Mouse (Mus musculus): ENCODE measurements at regions not wholly inside any gene's neighbourhood (a gene's known extent, or its start where the extent isn't known, plus 50 kb on each side); places are given as distances from the start of the nearest gene placed in this dataset.

DNA sequence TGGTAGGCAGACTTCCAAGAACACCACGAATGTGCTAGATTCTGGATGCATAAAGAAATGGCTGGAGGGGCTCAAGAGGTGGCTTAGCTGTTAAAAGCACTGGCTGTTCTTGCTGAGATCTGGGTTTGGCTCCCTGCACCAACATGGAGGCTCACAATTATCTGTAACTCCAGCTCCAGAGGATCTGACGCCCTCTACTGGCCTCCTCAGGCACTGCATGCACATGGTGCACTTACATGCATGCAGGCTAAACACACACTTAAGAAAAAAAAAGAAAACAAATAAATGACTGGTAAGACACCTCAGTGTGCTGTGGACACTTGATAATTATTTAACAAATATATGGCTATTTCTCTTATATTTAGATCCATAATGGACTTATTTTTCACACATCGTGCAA is 139.2 kb upstream of the Foxd3 start:
- no peak for TF ChIP-seq CTCF (IDR thresholded peaks at IDR 0.05; ENCODE audit: control insufficient read depth, insufficient read depth, insufficient read length)
- no peak for TF ChIP-seq MYOD1 (IDR thresholded peaks at IDR 0.05; ENCODE audit: control insufficient read depth, insufficient read length, low read depth)
- TF ChIP-seq FOSL1 (IDR thresholded peaks at IDR 0.05; ENCODE audit: insufficient read depth, low read length, poor library complexity, severe bottlenecking), result no peak
- TF ChIP-seq MYOG (IDR thresholded peaks at IDR 0.05; ENCODE audit: control insufficient read depth, extremely low read depth, insufficient read length), result no peak
